Comparison of ENCODE assay signal across 15 mouse cellular contexts in the genomic region with DNA sequence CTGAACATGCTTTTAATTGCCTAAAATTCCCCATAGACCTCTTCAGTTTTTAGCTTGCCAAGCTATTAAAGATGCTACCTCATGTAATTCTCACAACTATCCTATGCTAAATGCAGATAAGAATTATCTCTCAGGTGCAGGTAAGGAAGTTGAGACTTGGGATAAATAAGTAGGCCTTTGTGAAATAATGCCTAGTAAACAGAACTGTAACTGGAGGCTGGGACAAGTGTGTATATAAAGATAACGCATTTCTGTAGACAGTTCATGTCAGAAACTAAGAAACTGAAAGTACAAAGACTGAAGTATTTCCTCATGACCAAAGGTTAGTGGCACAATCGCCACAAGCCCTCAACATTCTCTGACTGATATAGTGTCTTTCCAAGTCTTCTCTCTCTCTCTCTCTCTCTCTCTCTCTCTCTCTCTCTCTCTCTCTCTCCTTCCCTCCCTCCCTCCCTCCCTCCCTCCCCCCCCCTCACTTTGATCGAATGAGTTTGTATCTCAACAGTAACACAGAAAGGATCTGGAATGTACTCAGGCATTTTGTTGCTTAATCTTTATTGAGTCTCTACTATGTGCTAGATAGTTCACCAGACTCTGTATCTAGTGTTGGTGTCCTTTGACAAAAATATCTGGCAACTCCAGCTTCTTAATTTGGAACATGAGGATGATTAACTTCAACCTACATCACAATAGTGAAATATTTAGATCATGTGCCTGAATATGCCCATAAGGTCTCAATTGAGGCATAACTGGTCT.
DNase-seq lines count a peak whose midpoint lies in the region; ATAC-seq and TF ChIP-seq lines count a peak whose summit lies in the region.
"Had no signal": no experiment of that assay in that cellular context is flagged by ENCODE, and none has a peak within 500 bp of the region (broad histone marks: within the 10 kb centered on the region; RNA-seq: fewer than 3 reads in every experiment).

No protein-coding gene starts in this region.

- no peaks in the 10 kb centered on the region for H3K36me3 ChIP-seq in liver, embryonic 13.5 days
- H3K36me3 ChIP-seq in stomach, postnatal 0 days (ENCODE audit: control insufficient read depth, insufficient read depth, low read length), result no peaks in the 10 kb centered on the region

- H3K4me2 ChIP-seq in liver, embryonic 13.5 days, result peak overlapping the region; percentile 45
- no peak overlapping the region for H3K4me2 ChIP-seq in stomach, postnatal 0 days (replicated peaks; ENCODE audit: low read depth)

- H3K4me1 ChIP-seq in liver, embryonic 13.5 days (replicated peaks), result peaks cover 47% of the 10 kb centered on the region
- no peaks in the 10 kb centered on the region for H3K4me1 ChIP-seq in stomach, postnatal 0 days (replicated peaks; ENCODE audit: control insufficient read depth, insufficient read depth)

- ATAC-seq in erythroblast, adult 5-6 weeks (replicated peaks; ENCODE audit: low FRiP score, poor library complexity, severe bottlenecking), result peak; percentile 84
- peak; percentile 90 for ATAC-seq in liver, embryonic 13.5 days (ENCODE audit: low read depth)
- ATAC-seq in stomach, postnatal 0 days (ENCODE audit: low FRiP score, low TSS enrichment), result peak; percentile 45; the same call in 1 of the 2 replicates
- ATAC-seq: CD4-positive, CD25-positive, alpha-beta regulatory T cell, adult 4 months had no signal

- no peaks in the 10 kb centered on the region for H3K9me3 ChIP-seq in liver, embryonic 13.5 days (replicated peaks)
- no peaks in the 10 kb centered on the region for H3K9me3 ChIP-seq in stomach, postnatal 0 days (ENCODE audit: control insufficient read depth, low read length)

- no peaks in the 10 kb centered on the region for H3K27me3 ChIP-seq in liver, embryonic 13.5 days
- H3K27me3 ChIP-seq in stomach, postnatal 0 days (ENCODE audit: control insufficient read depth, insufficient read depth, low read length), result no peaks in the 10 kb centered on the region

- 0 out of 2 replicates have a peak overlapping the region, but pooled peaks have one; percentile 2 for H3K4me3 ChIP-seq in liver, embryonic 13.5 days (replicated peaks)
- H3K4me3 ChIP-seq in stomach, postnatal 0 days (ENCODE audit: low read depth, low read length), result no peak overlapping the region

- peak overlapping the region; percentile 89 for H3K27ac ChIP-seq in liver, embryonic 13.5 days
- no peak overlapping the region for H3K27ac ChIP-seq in stomach, postnatal 0 days (replicated peaks)

- no peak for TF ChIP-seq CTCF in stomach, postnatal 0 days (IDR thresholded peaks at IDR 0.05; ENCODE audit: low read depth)

- H3K9ac ChIP-seq in liver, embryonic 13.5 days, result peak overlapping the region; percentile 34; the same call in 1 of the 2 replicates
- no peak overlapping the region for H3K9ac ChIP-seq in stomach, postnatal 0 days (ENCODE audit: low read length)

- DNase-seq in lung, postnatal 36 days, result peak; percentile 15
- no peak for DNase-seq in lung, postnatal 10 days
- no peak for DNase-seq in liver, embryonic 13.5 days
- no peak for DNase-seq in stomach, postnatal 0 days (ENCODE audit: low spot score)
- DNase-seq in spleen, postnatal 4 days (ENCODE audit: low spot score in 2 of 2), result no peak
- DNase-seq in left cerebral cortex, postnatal 14 days (ENCODE audit: low spot score in 2 of 2), result no peak
- DNase-seq in testis, postnatal 14 days (ENCODE audit: low spot score), result no peak
- DNase-seq: adrenal gland, adult 8-10 months; cerebellum, adult 11 months; gastrocnemius, postnatal 10 days; kidney, postnatal 25 days; layer of hippocampus, postnatal 36 days; right cerebral cortex, postnatal 14 days had no signal

- WGBS in liver, embryonic 13.5 days (ENCODE audit: insufficient replicate concordance), result 21% methylated on average over 3 of the region's 3 CpGs
- whole genome bisulfite sequencing in stomach, postnatal 0 days, result 55% methylated on average over 3 of the region's 3 CpGs

- intact Hi-C loops in left cerebral cortex, postnatal 14 days (cut with DNase I), result no loop called here

- TF ChIP-seq EP300 in stomach, postnatal 0 days (optimal IDR thresholded peaks at IDR 0.05), result no peak
